In genomic region chr6:97005038-97005437, GRCm38 (mm10) we compare ENCODE assay signal across 9 mouse cellular contexts. TPM values are rescaled to one million over a fixed set of nuclear protein-coding genes. Genes with fewer than 3 reads are reported as not detected.
A peak's percentile ranks its signal among the peaks of the same experiment; 100 is the strongest.
DNase-seq lines count a peak whose midpoint lies in the region; TF ChIP-seq lines count a peak whose summit lies in the region.
"Had no signal": no experiment of that assay in that cellular context is flagged by ENCODE, and none has a peak within 500 bp of the region (broad histone marks: within the 10 kb centered on the region; RNA-seq: fewer than 3 reads in every experiment).

No protein-coding gene starts in this region.

- intact Hi-C loops in left cerebral cortex, postnatal 14 days (cut with DNase I) = loop anchor here (5.0 to 10.0 kb wide), 6 partner anchors 102 to 1948 kb away; partner anchors contain the start of genes Fam19a1 and Suclg2

- no peak for TF ChIP-seq POLR2A in embryonic fibroblast, embryonic 13.5 days (IDR thresholded peaks at IDR 0.05; ENCODE audit: low read depth, low read length)

- TF ChIP-seq CTCF in embryonic fibroblast, embryonic 13.5 days (IDR thresholded peaks at IDR 0.05; ENCODE audit: borderline replicate concordance, insufficient read depth, low read length) = peak; percentile 48; the same call in 1 of the 2 replicates

- DNase-seq in gastrocnemius, postnatal 10 days = peak; percentile 19
- no peak for DNase-seq in gastrocnemius, postnatal 4 days (ENCODE audit: low spot score in 2 of 2)
- peak; percentile 48 for DNase-seq in 416B (ENCODE audit: low read depth)
- peak; percentile 35 for DNase-seq in MN1 (ENCODE audit: low spot score)
- DNase-seq in left cerebral cortex, postnatal 14 days (ENCODE audit: low spot score in 2 of 2) = peak; percentile 50 to 68
- peak; percentile 56 for DNase-seq in right cerebral cortex, postnatal 4 days
- DNase-seq in urinary bladder, postnatal 10 days (ENCODE audit: low spot score) = no peak

- H3K27ac ChIP-seq in embryonic fibroblast, embryonic 13.5 days (ENCODE audit: insufficient read depth, low read length) = no peak overlapping the region
- H3K27ac ChIP-seq: limb, embryonic 13.5 days had no signal

- no peaks in the 10 kb centered on the region for H3K4me1 ChIP-seq in embryonic fibroblast, embryonic 13.5 days (ENCODE audit: control insufficient read depth, insufficient read depth, low read length)
- H3K4me1 ChIP-seq: limb, embryonic 13.5 days had no signal

- H3K4me3 ChIP-seq in embryonic fibroblast, embryonic 13.5 days (ENCODE audit: insufficient read depth, low read length) = no peak overlapping the region
- H3K4me3 ChIP-seq: limb, embryonic 13.5 days had no signal

RNA-seq across cellular contexts. Expression of gene Fam19a4, which starts 55.2 kb away (rescaled TPM):
- total RNA-seq in gastrocnemius, postnatal 10 days (2021) = under 1 TPM; 0.09 to 0.23 TPM
- under 1 TPM; 0.12 to 0.29 TPM for total RNA-seq in gastrocnemius, postnatal 4 days (2021)
- not detected in 2 replicates for polyA plus RNA-seq in embryonic fibroblast, embryonic 13.5 days (2011; ENCODE audit: insufficient read length, low read depth, missing spikeins)
- total RNA-seq in left cerebral cortex, postnatal 14 days (2021) = under 1 TPM; 0.44 to 0.47 TPM

Comparison
In these comparisons a context has a peak if more than half of its experiments do, and no peak if none do; other contexts are left out.
1. DNase-seq: peak in gastrocnemius, postnatal 10 days (single experiment), 416B (single experiment), MN1 (single experiment), left cerebral cortex, postnatal 14 days (2 of 2) and right cerebral cortex, postnatal 4 days (single experiment); none in gastrocnemius, postnatal 4 days (0 of 2) and urinary bladder, postnatal 10 days (single experiment).